Mouse (Mus musculus) stomach, postnatal 0 days (tissue): Measurements from ENCODE around the gene Map2k4. TPM values are rescaled to one million over a fixed set of nuclear protein-coding genes. Genes with fewer than 3 reads are reported as not detected.
A peak's percentile ranks its signal among the peaks of the same experiment; 100 is the strongest.

Experiments
- ATAC-seq: fragments of 200-750 bp; cut with Nextera tagmentation; 2 replicates; pipeline ENCODE4 v1.8.0; 2017; ENCODE audit not compliant: low FRiP score, low TSS enrichment
- DNase-seq: peaks from one replicate; pipeline ENCODE4 v3.0.0-alpha.2; 2016; ENCODE audit warnings: low spot score
- H3K27ac ChIP-seq: fragments of 300-500 bp; sonication (generic); replicated peaks from 2 replicates; pipeline ENCODE4 v1.5.1; 2014; ENCODE audit warnings: mild to moderate bottlenecking, control low read depth
- H3K27me3 ChIP-seq: fragments of 300-500 bp; sonication (generic); 2 replicates; pipeline ENCODE4 v1.6.1; 2014; ENCODE audit warnings: low read length; ENCODE audit not compliant: control insufficient read depth, insufficient read depth
- H3K36me3 ChIP-seq: fragments of 300-500 bp; sonication (generic); 2 replicates; pipeline ENCODE4 v1.6.1; 2014; ENCODE audit warnings: low read length, mixed read lengths; ENCODE audit not compliant: control insufficient read depth, insufficient read depth
- H3K4me1 ChIP-seq: fragments of 300-500 bp; sonication (generic); replicated peaks from 2 replicates; pipeline ENCODE4 v1.6.1; 2014; ENCODE audit warnings: antibody characterized with exemption; ENCODE audit not compliant: control insufficient read depth, insufficient read depth
- H3K4me2 ChIP-seq: fragments of 300-500 bp; sonication (generic); replicated peaks from 2 replicates; pipeline ENCODE4 v1.6.1; 2014; ENCODE audit warnings: low read depth, mild to moderate bottlenecking, control low read depth, moderate library complexity
- H3K4me3 ChIP-seq: fragments of 300-500 bp; sonication (generic); 2 replicates; pipeline ENCODE4 v1.5.1; 2014; ENCODE audit warnings: low read depth, low read length, control low read depth
- H3K9ac ChIP-seq: fragments of 300-500 bp; sonication (generic); 2 replicates; pipeline ENCODE4 v1.6.1; 2014; ENCODE audit warnings: mild to moderate bottlenecking, low read length, control low read depth, mixed read lengths
- H3K9me3 ChIP-seq: fragments of 300-500 bp; sonication (generic); 2 replicates; pipeline ENCODE4 v1.6.1; 2016; ENCODE audit warnings: low read length; ENCODE audit not compliant: control insufficient read depth
- CTCF ChIP-seq: IDR thresholded peaks from 2 replicates; pipeline ENCODE4 v1.5.1; 2016; ENCODE audit warnings: antibody characterized with exemption, low read depth, mild to moderate bottlenecking, moderate library complexity
- EP300 ChIP-seq: optimal IDR thresholded peaks from 2 replicates; pipeline ENCODE3; 2016; ENCODE audit warnings: antibody characterized with exemption
- WGBS: fragments of 180-500 bp; shearing (Covaris S2); extraction: QIAGEN DNeasy Blood & Tissue Kit; methylation state at CpG from one replicate; pipeline ENCODE4 v1.1.7; 2014; 5-methylcytosine and 5-hydroxymethylcytosine counted together
- polyA plus RNA-seq: library from polyadenylated mRNA; unstranded; fragments of >200 nt; fragmentation: Nextera tagmentation; extraction: Ambion mirVana; gene quantifications from 2 replicates; pipeline ENCODE4 v1.2.1, GENCODE M21; 2015

Gene Map2k4
- polyA plus RNA-seq, 1 experiment from 2014 or later: 47.1 TPM

DNA sequence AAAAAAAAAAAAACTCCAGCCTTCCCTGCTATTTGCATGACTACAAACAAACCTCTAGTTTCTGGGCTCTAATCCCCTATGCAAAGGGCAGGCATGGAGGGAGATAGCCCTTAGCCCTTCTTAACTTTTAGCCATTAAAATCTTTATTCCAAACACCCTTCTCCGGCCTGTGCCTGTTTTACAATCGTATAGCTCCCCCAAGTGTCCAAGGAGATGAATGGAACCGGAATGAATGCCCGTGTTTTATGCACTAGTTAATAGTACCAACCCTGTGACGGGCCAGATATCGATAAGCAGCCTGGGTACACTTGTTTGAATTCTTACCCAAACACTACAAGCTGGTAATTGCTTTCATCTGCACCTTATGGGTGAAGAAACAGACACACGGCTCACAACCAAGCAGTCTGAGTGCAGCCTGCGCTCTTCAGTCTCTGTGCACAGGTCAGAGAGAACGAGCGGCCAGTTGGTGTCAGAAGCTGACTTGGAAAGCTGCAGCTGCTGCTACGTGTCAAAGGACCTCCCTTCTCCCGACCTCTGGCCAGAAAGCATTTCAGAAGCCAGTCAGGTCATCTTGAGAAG is 109.2 kb downstream of the Map2k4 start:
- H3K27me3 ChIP-seq: no peaks in the 10 kb centered on the region
- H3K9me3 ChIP-seq: no peaks in the 10 kb centered on the region
- WGBS: 22% methylated on average over 12 of the region's 12 CpGs
- TF ChIP-seq EP300 (no peak), CTCF (peak; percentile 84)
- ATAC-seq (peak; percentile 56; the same call in 1 of the 2 replicates), DNase-seq (peak; percentile 33)
- no peaks in the 10 kb centered on the region for H3K4me1 ChIP-seq
- H3K4me2 ChIP-seq: 0 out of 2 replicates have a peak overlapping the region, but pooled peaks have one; percentile 11
- no peak overlapping the region for H3K9ac ChIP-seq
- H3K4me3 ChIP-seq: no peak overlapping the region
- no peak overlapping the region for H3K27ac ChIP-seq
- H3K36me3 ChIP-seq: no peaks in the 10 kb centered on the region

DNA sequence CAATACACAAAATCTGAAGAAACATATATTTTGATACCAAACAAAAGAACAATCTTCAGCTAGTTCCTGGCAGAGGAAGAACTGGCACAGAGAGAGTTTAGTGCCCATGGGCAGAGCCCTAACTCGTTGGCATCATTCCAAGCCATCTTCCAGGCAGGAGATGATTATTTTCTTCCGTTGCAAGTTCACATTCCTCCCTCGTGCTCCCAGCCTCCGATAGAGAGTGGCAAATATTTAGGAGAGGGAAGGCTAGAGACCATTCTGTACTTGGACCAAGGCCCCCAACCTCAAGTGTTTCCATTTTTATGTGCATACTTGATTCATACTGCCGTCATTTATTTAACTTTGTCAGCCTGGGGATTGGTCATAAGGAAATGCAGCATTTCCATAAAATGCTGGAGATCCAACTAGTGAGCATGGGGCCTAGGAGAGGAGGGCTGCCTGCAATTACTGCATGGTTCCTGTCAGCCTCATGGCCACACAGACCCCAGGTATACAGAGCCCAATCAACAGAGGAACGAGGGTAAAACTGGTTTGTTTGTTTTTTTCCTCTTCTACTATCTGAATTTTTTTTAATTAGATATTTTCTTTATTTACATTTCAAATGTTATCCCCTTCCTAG is 120.6 kb downstream of the Map2k4 start:
- Histone ChIP-seq H3K9me3 (no peaks in the 10 kb centered on the region), H3K4me2 (no peak overlapping the region), H3K4me3 (no peak overlapping the region), H3K27ac (no peak overlapping the region), H3K9ac (no peak overlapping the region), H3K4me1 (no peaks in the 10 kb centered on the region), H3K27me3 (no peaks in the 10 kb centered on the region), H3K36me3 (no peaks in the 10 kb centered on the region)
- ATAC-seq: no peak
- no peak for TF ChIP-seq CTCF
- 36% methylated on average over 6 of the region's 6 CpGs for WGBS
- DNase-seq: no peak

DNA sequence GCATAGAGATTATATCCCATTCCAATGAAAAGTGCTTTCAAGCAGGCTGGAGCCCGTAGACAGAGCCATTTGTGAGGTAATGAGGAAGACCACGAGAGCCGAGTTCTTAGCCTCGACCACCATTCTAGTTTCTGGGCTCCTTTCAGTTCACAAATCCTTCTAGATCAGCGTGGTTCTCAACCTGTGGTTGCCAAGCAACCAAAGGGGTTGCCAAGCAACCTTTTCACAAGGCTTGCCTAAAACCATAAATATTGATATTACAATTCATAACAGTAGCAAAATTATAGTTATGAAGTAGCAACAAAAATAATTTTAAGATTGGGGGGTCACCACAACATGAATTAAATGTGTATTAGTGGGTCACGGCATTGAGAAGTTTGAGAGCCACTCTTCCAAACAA is 123.2 kb downstream of the Map2k4 start:
- DNase-seq (no peak), ATAC-seq (no peak)
- TF ChIP-seq CTCF: no peak
- TF ChIP-seq EP300: no peak

DNA sequence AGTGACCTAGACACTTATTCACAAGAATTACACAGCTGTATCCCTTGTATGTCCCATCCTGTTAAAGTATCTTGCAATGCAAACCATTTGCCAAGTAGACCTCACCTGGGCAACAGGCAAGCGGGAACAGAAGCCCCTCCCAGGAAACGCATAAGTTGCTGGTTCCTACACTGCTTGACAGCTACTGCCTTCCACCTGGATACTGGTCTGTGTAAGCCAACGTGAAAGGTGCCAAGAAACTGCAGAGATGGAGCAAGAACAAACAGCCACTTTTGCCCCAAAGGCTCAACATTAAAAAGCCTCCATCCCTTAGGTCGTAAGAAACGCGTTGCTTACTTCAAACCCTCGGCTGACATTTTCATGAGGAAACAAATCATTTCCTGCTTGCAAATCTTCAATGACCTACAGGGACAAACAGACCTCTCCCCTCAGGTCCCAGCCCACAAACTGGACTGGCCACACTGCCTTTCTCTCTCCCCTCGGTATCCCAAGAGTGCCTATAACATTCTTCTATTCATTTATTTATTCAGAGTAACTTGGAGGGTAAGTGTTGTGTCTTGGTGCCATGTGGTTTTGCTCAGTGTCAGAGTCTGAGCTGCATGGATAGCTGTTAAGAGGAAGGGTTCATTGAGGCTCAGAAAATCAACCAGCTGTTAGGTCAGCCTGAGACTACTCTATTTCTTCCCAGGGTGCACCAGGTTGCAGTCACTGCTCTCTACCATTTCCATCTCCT is 126.1 kb downstream of the Map2k4 start:
- no peaks in the 10 kb centered on the region for H3K27me3 ChIP-seq
- no peaks in the 10 kb centered on the region for H3K36me3 ChIP-seq
- DNase-seq (no peak), ATAC-seq (no peak)
- H3K27ac ChIP-seq: no peak overlapping the region
- no peak overlapping the region for H3K4me3 ChIP-seq
- no peaks in the 10 kb centered on the region for H3K4me1 ChIP-seq
- no peaks in the 10 kb centered on the region for H3K9me3 ChIP-seq
- no peak for TF ChIP-seq CTCF
- no peak for TF ChIP-seq EP300
- 34% methylated on average over 8 of the region's 8 CpGs for WGBS
- no peak overlapping the region for H3K4me2 ChIP-seq
- no peak overlapping the region for H3K9ac ChIP-seq

More for the DNA sequence above, 123.2 kb downstream of the Map2k4 start:
- no peak overlapping the region for H3K9ac ChIP-seq
- H3K27ac ChIP-seq: no peak overlapping the region
- H3K4me2 ChIP-seq: no peak overlapping the region
- H3K9me3 ChIP-seq: no peaks in the 10 kb centered on the region
- H3K4me1 ChIP-seq: no peaks in the 10 kb centered on the region
- no peaks in the 10 kb centered on the region for H3K36me3 ChIP-seq
- 49% methylated on average over 6 of the region's 6 CpGs for WGBS
- no peak overlapping the region for H3K4me3 ChIP-seq
- no peaks in the 10 kb centered on the region for H3K27me3 ChIP-seq

DNA sequence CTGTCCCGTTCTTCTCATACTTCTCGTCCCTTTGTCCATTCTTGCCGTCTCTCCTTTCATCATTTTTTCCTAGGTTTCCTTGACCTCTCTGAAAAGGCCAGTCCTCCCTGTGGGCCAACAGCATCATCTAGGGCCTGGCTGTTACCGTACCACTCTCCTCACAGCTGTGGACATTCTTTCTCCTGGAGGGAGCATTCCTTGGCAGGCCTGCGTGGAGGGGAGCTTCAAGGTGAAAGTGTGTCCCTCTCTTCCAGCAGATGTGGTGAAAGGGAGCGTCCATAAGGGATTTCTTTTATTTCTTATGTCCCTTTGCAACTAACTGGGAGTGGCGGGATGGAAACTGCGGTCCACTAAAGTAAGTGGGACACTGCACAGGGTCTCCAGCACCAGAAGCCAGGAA is 134.2 kb downstream of the Map2k4 start:
- Histone ChIP-seq H3K36me3 (no peaks in the 10 kb centered on the region), H3K9ac (no peak overlapping the region), H3K27ac (no peak overlapping the region), H3K4me1 (no peaks in the 10 kb centered on the region), H3K4me3 (no peak overlapping the region), H3K27me3 (no peaks in the 10 kb centered on the region), H3K4me2 (no peak overlapping the region), H3K9me3 (no peaks in the 10 kb centered on the region)
- ATAC-seq (no peak), DNase-seq (no peak)
- WGBS: 72% methylated on average over 8 of the region's 8 CpGs
- TF ChIP-seq CTCF (no peak), EP300 (no peak)

DNA sequence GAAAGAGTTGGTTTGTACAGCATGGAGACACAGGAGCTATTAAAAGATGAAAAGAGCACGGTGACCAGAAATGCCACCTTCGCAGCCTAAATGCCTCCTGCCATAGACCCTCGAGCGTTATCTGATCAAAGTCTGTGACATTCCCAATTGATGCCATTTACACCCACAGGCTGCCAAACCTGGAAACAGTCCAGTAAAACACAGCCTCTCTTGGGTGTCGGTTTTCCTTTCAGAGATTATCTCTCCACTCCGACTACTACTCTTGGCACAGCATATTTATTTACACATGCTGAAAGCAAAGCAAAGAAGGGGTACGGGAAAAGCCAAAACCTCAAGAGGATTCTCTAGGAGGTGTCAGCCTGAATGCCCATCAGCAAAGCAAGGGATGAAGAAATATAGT is 136.7 kb downstream of the Map2k4 start:
- Histone ChIP-seq H3K4me3 (no peak overlapping the region), H3K27me3 (no peaks in the 10 kb centered on the region), H3K9me3 (no peaks in the 10 kb centered on the region), H3K4me1 (no peaks in the 10 kb centered on the region), H3K9ac (no peak overlapping the region), H3K27ac (no peak overlapping the region), H3K36me3 (no peaks in the 10 kb centered on the region), H3K4me2 (no peak overlapping the region)
- 59% methylated on average over 7 of the region's 7 CpGs for WGBS
- TF ChIP-seq CTCF: no peak
- no peak for TF ChIP-seq EP300
- no peak for ATAC-seq
- no peak for DNase-seq
